Mouse (Mus musculus) ovary, postnatal 14 days (tissue): ENCODE measurements around the gene Dmgdh.

Experiments used
- DNase-seq: peaks from one replicate; pipeline ENCODE4 v3.0.0; 2022; ENCODE audit warnings: low spot score

The Dmgdh gene

DNA sequence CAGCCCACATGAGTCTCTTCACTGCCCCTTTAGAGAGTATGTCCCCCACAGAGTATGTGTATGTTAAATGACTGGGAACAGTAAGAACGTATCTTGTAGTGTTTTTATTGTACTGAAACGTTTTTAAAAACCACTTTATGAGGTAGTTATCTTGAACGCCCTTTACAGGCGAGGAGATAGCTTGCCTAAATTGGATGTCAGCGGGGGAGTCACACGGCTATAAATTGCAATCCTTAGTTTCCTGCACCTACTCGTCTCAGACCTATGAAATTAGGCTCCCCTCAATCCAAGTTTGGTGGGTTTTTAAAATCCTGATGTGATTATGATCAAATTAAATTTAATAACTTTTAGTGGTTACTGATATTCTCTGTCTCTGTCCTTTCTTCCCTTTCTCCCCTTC, 98.6 kb downstream of the Dmgdh start:
- no peak for DNase-seq

DNA sequence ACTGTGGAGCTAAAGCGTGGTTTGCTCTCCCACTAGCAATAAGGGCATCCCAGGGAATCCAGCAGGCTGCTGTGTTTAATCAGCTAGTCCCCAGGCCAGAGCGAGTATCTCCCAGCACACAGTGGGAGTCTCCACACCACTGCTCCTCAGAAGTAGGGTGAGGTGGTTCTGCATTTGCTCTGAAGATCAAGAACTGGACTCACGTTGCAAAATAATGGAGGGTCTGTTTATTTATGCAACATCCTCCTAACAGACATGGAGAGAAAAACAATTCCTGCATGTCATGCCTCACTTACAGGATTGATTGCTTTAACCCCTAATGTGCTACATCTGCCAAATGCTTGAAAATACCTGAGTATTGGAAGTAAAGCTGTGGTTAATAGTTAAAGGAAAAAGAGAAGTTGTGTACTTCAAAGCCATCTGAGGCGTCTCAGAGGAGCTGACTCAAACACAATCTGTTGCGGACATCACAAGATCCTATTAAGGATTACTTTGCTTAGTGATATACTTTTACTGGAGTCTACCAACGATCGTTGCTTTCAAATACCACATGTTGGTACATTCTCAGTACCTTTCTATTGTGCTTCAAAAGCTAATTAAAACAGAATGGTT, 99.6 kb downstream of the Dmgdh start:
- no peak for DNase-seq

DNA sequence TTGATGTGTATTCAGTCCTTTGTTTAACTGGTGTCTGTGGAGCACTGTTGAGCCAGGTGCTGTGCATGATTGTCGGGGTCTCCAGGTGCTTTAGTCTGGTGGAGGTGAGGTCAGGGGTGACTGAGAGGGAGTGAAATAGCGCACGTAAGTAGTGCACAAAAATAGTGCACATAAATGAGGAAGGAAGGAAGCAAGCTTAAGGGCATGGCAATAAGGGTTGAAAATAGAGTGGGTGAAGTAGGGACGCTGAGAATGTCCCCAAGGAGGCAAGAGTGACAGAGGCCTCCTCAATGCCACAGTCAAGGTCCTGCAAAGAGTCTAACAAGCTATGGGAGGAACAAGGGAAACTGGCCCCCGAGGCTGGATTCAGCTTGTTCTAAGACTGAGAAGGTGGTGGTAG, 108.6 kb downstream of the Dmgdh start:
- DNase-seq, result no peak

- DNase-seq, result no peak
These were observed 111.1 kb downstream of the Dmgdh start for GRCm38 (mm10) chr13:93785329-93785728.

DNA sequence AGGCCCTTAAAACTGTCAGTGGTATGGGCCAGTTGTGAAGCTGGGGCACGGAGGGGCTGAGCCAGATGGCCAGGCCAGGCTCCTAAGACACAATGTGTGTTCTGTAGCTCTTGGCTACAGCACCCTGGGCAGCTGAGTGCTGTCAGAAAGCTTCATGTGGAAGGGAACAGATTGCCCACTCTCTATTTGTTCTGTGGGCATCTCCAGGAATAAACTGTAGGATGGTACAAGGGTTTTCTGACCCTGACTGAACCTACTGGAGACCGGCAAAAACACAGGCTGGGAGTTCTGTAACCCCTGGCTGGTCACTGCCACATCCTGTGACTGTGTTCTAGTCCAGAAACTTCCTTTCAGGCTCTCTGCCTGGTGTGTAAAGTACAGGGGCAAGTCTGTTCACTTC, 111.8 kb downstream of the Dmgdh start:
- no peak for DNase-seq

GRCm38 (mm10) chr13:93787647-93788046, 113.4 kb downstream of the Dmgdh start:
- no peak for DNase-seq

DNA sequence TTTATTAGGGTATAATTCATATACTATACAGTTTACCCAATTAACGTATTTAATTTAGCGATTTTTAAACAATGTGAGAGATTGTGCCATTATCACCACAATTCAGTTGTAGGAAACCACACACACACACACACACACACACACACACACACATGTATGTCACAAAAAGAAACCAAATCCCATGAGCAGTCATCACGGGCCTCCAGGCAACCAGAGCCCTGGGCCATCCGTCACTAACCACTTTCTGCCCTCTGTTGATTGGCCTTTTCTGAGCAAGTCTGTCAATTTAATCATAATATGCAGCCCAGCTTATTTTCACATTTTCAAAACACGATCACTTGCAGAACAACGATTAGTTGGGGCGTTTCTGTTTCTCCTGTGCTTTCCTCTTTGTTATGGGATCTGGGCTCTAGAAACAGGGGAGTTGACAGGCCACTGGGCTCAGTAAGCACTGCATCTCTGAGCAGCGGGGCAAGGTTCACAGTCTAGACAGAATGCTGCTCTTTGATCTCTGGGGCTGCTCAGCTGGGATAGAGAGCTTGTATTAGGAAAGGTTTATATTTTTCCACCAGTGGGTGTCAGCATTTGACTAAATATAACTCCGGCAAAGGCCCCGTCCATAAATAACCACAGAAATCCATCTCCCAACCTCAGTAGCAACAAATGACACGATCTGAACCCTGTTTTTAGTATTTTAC, 118.9 kb downstream of the Dmgdh start:
- no peak for DNase-seq

DNA sequence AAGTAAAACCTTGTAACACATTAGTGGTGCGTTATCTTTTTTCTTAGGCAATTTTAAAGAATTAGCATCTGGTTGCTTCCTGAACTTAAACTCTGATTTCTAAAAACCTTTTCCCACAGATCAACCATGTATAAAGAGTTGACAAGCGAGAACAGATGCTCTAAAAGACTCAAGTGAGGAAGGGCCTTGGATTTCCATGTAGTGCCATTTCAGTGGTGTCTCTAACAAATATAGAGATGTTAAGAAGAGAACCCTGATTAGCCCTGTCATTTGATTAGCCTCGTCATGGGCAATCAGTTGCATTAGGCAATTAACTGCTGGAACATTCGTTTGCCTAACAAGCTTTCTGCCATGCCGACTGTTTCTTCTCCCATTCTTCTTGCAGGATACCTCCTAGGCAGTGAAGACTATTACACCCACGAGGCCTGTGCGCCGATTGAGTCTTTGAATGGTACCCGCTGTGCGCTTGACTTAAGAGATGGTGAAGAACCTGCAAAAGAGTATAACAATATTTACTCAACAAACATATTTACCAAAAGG, 119.5 kb downstream of the Dmgdh start:
- no peak for DNase-seq

GRCm38 (mm10) chr13:93797011-93797600, 122.9 kb downstream of the Dmgdh start:
- no peak for DNase-seq
